Mouse (Mus musculus) heart, adult 2 months (tissue): Measurements from ENCODE around the gene Fam189a2.

ENCODE experiments used
- CTCF ChIP-seq: fragments of 200-600 bp; IDR thresholded peaks from 2 replicates; pipeline ENCODE4 v1.8.1; 2022; ENCODE audit warnings: antibody characterized with exemption, mild to moderate bottlenecking, moderate library complexity
- EP300 ChIP-seq: fragments of 200-500 bp; IDR thresholded peaks from 2 replicates; pipeline ENCODE4 v1.6.1; 2011; ENCODE audit warnings: low read depth, low read length, control low read depth; ENCODE audit not compliant: insufficient read depth
- POLR2A ChIP-seq: fragments of 200-500 bp; IDR thresholded peaks from 2 replicates; pipeline ENCODE4 v1.6.1; 2011; ENCODE audit warnings: mild to moderate bottlenecking, low read depth, low read length, control low read depth; ENCODE audit not compliant: insufficient read depth

GRCm38 (mm10) chr19:24058851-24059250, 28.0 kb upstream of the Fam189a2 start:
- TF ChIP-seq EP300 (no peak), CTCF (no peak), POLR2A (no peak)
